Mouse (Mus musculus) thymus, adult 2 months (tissue): ENCODE results near the gene Coq10a. TPM values are rescaled to one million over a fixed set of nuclear protein-coding genes. Genes with fewer than 3 reads are reported as not detected.

Source experiments
- DNase-seq: peaks from one replicate; pipeline ENCODE4 v3.0.0; 2021
- H3K27ac ChIP-seq: fragments of 200-500 bp; 2 replicates; pipeline ENCODE4 v1.5.1; 2012; ENCODE audit warnings: low read length, control low read depth; ENCODE audit not compliant: control insufficient read depth, insufficient read depth
- H3K27me3 ChIP-seq: fragments of 200-500 bp; 2 replicates; pipeline ENCODE4 v1.6.1; 2012; ENCODE audit warnings: mild to moderate bottlenecking, low read length, moderate library complexity, mixed read lengths; ENCODE audit not compliant: control insufficient read depth, insufficient read depth
- H3K36me3 ChIP-seq: fragments of 200-500 bp; 2 replicates; pipeline ENCODE4 v1.6.1; 2012; ENCODE audit warnings: mild to moderate bottlenecking, low read length, moderate library complexity; ENCODE audit not compliant: control insufficient read depth, insufficient read depth
- H3K4me1 ChIP-seq: fragments of 200-500 bp; replicated peaks from 2 replicates; pipeline ENCODE4 v1.6.1; 2012; ENCODE audit warnings: low read length; ENCODE audit not compliant: control insufficient read depth, insufficient read depth
- H3K4me3 ChIP-seq: fragments of 200-500 bp; 2 replicates; pipeline ENCODE4 v1.5.1; 2012; ENCODE audit warnings: mild to moderate bottlenecking, low read length, control low read depth, moderate library complexity; ENCODE audit not compliant: control insufficient read depth, insufficient read depth
- CTCF ChIP-seq: fragments of 200-500 bp; IDR thresholded peaks from 2 replicates; pipeline ENCODE4 v1.5.1; 2012; ENCODE audit warnings: mild to moderate bottlenecking, control low read depth, low read length, moderate library complexity, borderline replicate concordance; ENCODE audit not compliant: control insufficient read depth, poor library complexity, insufficient read depth; ENCODE audit errors: extremely low read depth
- POLR2A ChIP-seq: fragments of 200-500 bp; IDR thresholded peaks from 2 replicates; pipeline ENCODE4 v1.6.1; 2012; ENCODE audit warnings: mild to moderate bottlenecking, low read length, control low read depth, moderate library complexity; ENCODE audit not compliant: control insufficient read depth, poor library complexity, insufficient read depth; ENCODE audit errors: extremely low read depth
- WGBS: fragments of 180-500 bp; shearing (Covaris S2); methylation state at CpG from one replicate; pipeline ENCODE4 v1.1.7; 2018; 5-methylcytosine and 5-hydroxymethylcytosine counted together
- polyA plus RNA-seq: library from polyadenylated mRNA; depleted of rRNA; stranded (reverse); fragments of >200 nt; gene quantifications from 2 replicates; pipeline ENCODE4 v1.2.3, GENCODE M21; 2012; rRNA removed

Gene Coq10a
- polyA plus RNA-seq, 1 experiment = 71.7 TPM

GRCm38 (mm10) chr10:128327610-128328009 is 41.2 kb downstream of the Coq10a start:
- peaks cover 7% of the 10 kb centered on the region for H3K4me1 ChIP-seq

GRCm38 (mm10) chr10:128326825-128327224 is 42.0 kb downstream of the Coq10a start:
- DNase-seq = no peak
- peaks cover 19% of the 10 kb centered on the region for H3K36me3 ChIP-seq

More at GRCm38 (mm10) chr10:128327610-128328009, 41.2 kb downstream of the Coq10a start:
- TF ChIP-seq POLR2A = no peak
- TF ChIP-seq CTCF = no peak
- no peak for DNase-seq
- Histone ChIP-seq H3K27me3 (no peaks in the 10 kb centered on the region), H3K36me3 (peaks cover 19% of the 10 kb centered on the region), H3K4me3 (no peak overlapping the region), H3K27ac (no peak overlapping the region)
- WGBS = 82% methylated on average over 10 of the region's 10 CpGs

GRCm38 (mm10) chr10:128323516-128323915 is 45.3 kb downstream of the Coq10a start:
- Histone ChIP-seq H3K4me1 (peaks cover 7% of the 10 kb centered on the region), H3K27ac (peak overlapping the region; percentile 60), H3K27me3 (no peaks in the 10 kb centered on the region; the same call in 1 of the 2 replicates), H3K36me3 (peaks cover 39% of the 10 kb centered on the region), H3K4me3 (peak overlapping the region; percentile 95)
- no peak for DNase-seq
- whole genome bisulfite sequencing = 30% methylated on average over 8 of the region's 8 CpGs
- TF ChIP-seq POLR2A (no peak), CTCF (no peak)

More at GRCm38 (mm10) chr10:128326825-128327224, 42.0 kb downstream of the Coq10a start:
- Histone ChIP-seq H3K4me1 (peaks cover 7% of the 10 kb centered on the region), H3K4me3 (no peak overlapping the region), H3K27ac (no peak overlapping the region), H3K27me3 (no peaks in the 10 kb centered on the region)
- TF ChIP-seq CTCF (no peak), POLR2A (no peak)
- 92% methylated on average over 8 of the region's 8 CpGs for whole genome bisulfite sequencing

- DNase-seq = peak; percentile 83
- peak within 1 kb of the TSS; percentile 60 for H3K27ac ChIP-seq
- no peaks in the 10 kb centered on the region; the same call in 1 of the 2 replicates for H3K27me3 ChIP-seq
- peaks cover 7% of the 10 kb centered on the region for H3K4me1 ChIP-seq
- H3K4me3 ChIP-seq = peak within 1 kb of the TSS; percentile 95
- 0 out of 2 replicates have a peak, but pooled peaks have one; percentile 19 for TF ChIP-seq CTCF
- TF ChIP-seq POLR2A = peak; percentile 37; the same call in 1 of the 2 replicates
- under 1% methylated on average over 40 of the region's 40 CpGs for WGBS
- H3K36me3 ChIP-seq = peaks cover 45% of the 10 kb centered on the region
Observed at GRCm38 (mm10) chr10:128322141-128323108, 46.4 kb downstream of the Coq10a start, which contains the start of gene Cnpy2. TSS of gene Cnpy2 (plus strand) at chr10:128322459.

- peaks cover 7% of the 10 kb centered on the region for H3K4me1 ChIP-seq
- TF ChIP-seq CTCF = no peak
- no peak for TF ChIP-seq POLR2A
- H3K27ac ChIP-seq = no peak overlapping the region
- WGBS = 65% methylated on average over 12 of the region's 12 CpGs
- peaks cover 45% of the 10 kb centered on the region for H3K36me3 ChIP-seq
- no peak overlapping the region for H3K4me3 ChIP-seq
- DNase-seq = no peak
- H3K27me3 ChIP-seq = no peaks in the 10 kb centered on the region; the same call in 1 of the 2 replicates
Observed at GRCm38 (mm10) chr10:128321641-128322040, 47.2 kb downstream of the Coq10a start.

GRCm38 (mm10) chr10:128315578-128315977 is 53.2 kb downstream of the Coq10a start:
- no peaks in the 10 kb centered on the region for H3K4me1 ChIP-seq
- peaks cover 81% of the 10 kb centered on the region for H3K36me3 ChIP-seq
- H3K4me3 ChIP-seq = no peak overlapping the region
- 98% methylated on average over 8 of the region's 8 CpGs for WGBS
- H3K27ac ChIP-seq = no peak overlapping the region
- H3K27me3 ChIP-seq = no peaks in the 10 kb centered on the region; the same call in 1 of the 2 replicates
- TF ChIP-seq POLR2A (no peak), CTCF (no peak)
- DNase-seq = no peak

Other genes with a start within 250 kb of the Coq10a start
- 65.3 and 76.2 TPM in 2 replicates for gene Rbms2, start 188.7 kb downstream of the Coq10a start, polyA plus RNA-seq
- 1.2 and 6.6 TPM in 2 replicates for gene Gls2, start 174.5 kb downstream of the Coq10a start, polyA plus RNA-seq
- 9.8 and 10.9 TPM in 2 replicates for gene Spryd4, start 157.2 kb downstream of the Coq10a start, polyA plus RNA-seq
- gene Mip, start 143.2 kb downstream of the Coq10a start, polyA plus RNA-seq = 0.19 and 0.24 TPM in 2 replicates
- 21.3 and 29.3 TPM in 2 replicates for gene Timeless, start 136.9 kb downstream of the Coq10a start, polyA plus RNA-seq
- 0.39 and 0.96 TPM in 2 replicates for gene Apon, start 114.9 kb downstream of the Coq10a start, polyA plus RNA-seq
- 0.38 and 4.1 TPM in 2 replicates for gene Apof, start 100.3 kb downstream of the Coq10a start, polyA plus RNA-seq
- gene Stat2, start 98.4 kb downstream of the Coq10a start, polyA plus RNA-seq = 54.9 and 62.0 TPM in 2 replicates
- gene Il23a, start 70.2 kb downstream of the Coq10a start, polyA plus RNA-seq = 2.0 and 2.5 TPM in 2 replicates
- 67.5 and 68.4 TPM in 2 replicates for gene Pan2, start 65.7 kb downstream of the Coq10a start, polyA plus RNA-seq
- gene Cnpy2, start 46.5 kb downstream of the Coq10a start, polyA plus RNA-seq = 34.3 and 41.7 TPM in 2 replicates
- gene Cs, start 31.3 kb downstream of the Coq10a start, polyA plus RNA-seq = 215 and 225 TPM in 2 replicates
- 71.0 and 87.0 TPM in 2 replicates for gene Ankrd52, start 8.1 kb upstream of the Coq10a start, polyA plus RNA-seq
- gene Slc39a5, start 32.2 kb upstream of the Coq10a start, polyA plus RNA-seq = 0.53 and 0.65 TPM in 2 replicates
- gene Nabp2, start 42.5 kb upstream of the Coq10a start, polyA plus RNA-seq = 18.0 and 20.8 TPM in 2 replicates
- 37.8 and 40.4 TPM in 2 replicates for gene Rnf41, start 42.7 kb upstream of the Coq10a start, polyA plus RNA-seq
- 176 and 211 TPM in 2 replicates for gene Smarcc2, start 90.3 kb upstream of the Coq10a start, polyA plus RNA-seq
- gene Myl6, start 125.1 kb upstream of the Coq10a start, polyA plus RNA-seq = 445 and 566 TPM in 2 replicates
- gene Myl6b, start 129.7 kb upstream of the Coq10a start, polyA plus RNA-seq = 2.7 and 3.9 TPM in 2 replicates
- gene Esyt1, start 156.9 kb upstream of the Coq10a start, polyA plus RNA-seq = 146 and 155 TPM in 2 replicates
- gene Zc3h10, start 178.8 kb upstream of the Coq10a start, polyA plus RNA-seq = 25.6 and 27.1 TPM in 2 replicates
- gene Rpl41, start 180.3 kb upstream of the Coq10a start, polyA plus RNA-seq = 1,821 and 2,108 TPM in 2 replicates
- 46.8 and 52.9 TPM in 2 replicates for gene Pa2g4, start 197.0 kb upstream of the Coq10a start, polyA plus RNA-seq
- gene Erbb3, start 220.7 kb upstream of the Coq10a start, polyA plus RNA-seq = 2.8 and 3.3 TPM in 2 replicates